Mouse (Mus musculus) ES-Bruce4 (cell line): ENCODE data around the gene Sept1. TPM values are rescaled to one million over a fixed set of nuclear protein-coding genes. Genes with fewer than 3 reads are reported as not detected.
"Not testable (repeated sequence)": the region's sequence is repeated elsewhere in the genome, so short reads cannot be mapped to it uniquely, and the experiment has no call there.

Experiments
- H3K27ac ChIP-seq: 2 replicates; pipeline ENCODE4 v1.5.1; 2012; ENCODE audit warnings: low read length, inconsistent platforms; ENCODE audit not compliant: insufficient read depth
- H3K27me3 ChIP-seq: 2 replicates; pipeline ENCODE4 v1.6.1; 2012; ENCODE audit warnings: mild to moderate bottlenecking, low read length, inconsistent platforms; ENCODE audit not compliant: control insufficient read depth, poor library complexity, insufficient read depth, severe bottlenecking
- H3K36me3 ChIP-seq: 2 replicates; pipeline ENCODE4 v1.6.1; 2012; ENCODE audit warnings: inconsistent platforms, mild to moderate bottlenecking, low read length, moderate library complexity; ENCODE audit not compliant: control insufficient read depth, poor library complexity, insufficient read depth, severe bottlenecking
- H3K4me1 ChIP-seq: one replicate; pipeline ENCODE4 v1.8.1; 2011; ENCODE audit warnings: low read length; ENCODE audit not compliant: control insufficient read depth, insufficient read depth
- H3K4me3 ChIP-seq: 2 replicates; pipeline ENCODE4 v1.5.1; 2011; ENCODE audit warnings: low read depth, mild to moderate bottlenecking, low read length
- H3K9ac ChIP-seq: 2 replicates; pipeline ENCODE4 v1.6.1; 2012; ENCODE audit warnings: low read depth, mild to moderate bottlenecking, inconsistent platforms; ENCODE audit not compliant: poor library complexity, severe bottlenecking
- H3K9me3 ChIP-seq: replicated peaks from 2 replicates; pipeline ENCODE4 v1.6.1; 2012; ENCODE audit warnings: mild to moderate bottlenecking, low read length, inconsistent platforms; ENCODE audit not compliant: control insufficient read depth, poor library complexity, insufficient read depth, severe bottlenecking
- CTCF ChIP-seq: IDR thresholded peaks from one replicate; pipeline ENCODE4 v1.8.1; 2011; ENCODE audit warnings: low read depth, low read length
- EP300 ChIP-seq: IDR thresholded peaks from 2 replicates; pipeline ENCODE4 v1.6.1; 2011; ENCODE audit warnings: low read depth, low read length; ENCODE audit not compliant: insufficient read depth
- POLR2A ChIP-seq: IDR thresholded peaks from one replicate; pipeline ENCODE4 v1.8.1; 2011; ENCODE audit warnings: low read length; ENCODE audit not compliant: insufficient read depth
- polyA plus RNA-seq: library from polyadenylated mRNA; stranded (reverse); fragments of >200 nt; gene quantifications from 2 replicates; pipeline ENCODE4 v1.2.4, GENCODE M21; 2011; ENCODE audit warnings: low read depth; ENCODE audit not compliant: missing spikeins, insufficient read depth, insufficient read length

The Sept1 gene
- polyA plus RNA-seq, 1 experiment = 210 TPM

- Histone ChIP-seq H3K4me1 (peaks cover 2% of the 10 kb centered on the region), H3K27me3 (no peaks in the 10 kb centered on the region), H3K36me3 (peaks cover 23% of the 10 kb centered on the region)
Observed at GRCm38 (mm10) chr7:127255965-127256364, 23.0 kb upstream of the Sept1 start.

GRCm38 (mm10) chr7:127255008-127255407 is 22.1 kb upstream of the Sept1 start:
- no peak for TF ChIP-seq EP300
- no peak for TF ChIP-seq POLR2A
- no peak for TF ChIP-seq CTCF
- no peaks in the 10 kb centered on the region for H3K9me3 ChIP-seq
- peak overlapping the region; percentile 70 for H3K4me3 ChIP-seq
- H3K4me1 ChIP-seq = peaks cover 2% of the 10 kb centered on the region
- H3K9ac ChIP-seq = peak overlapping the region; percentile 52
- H3K27me3 ChIP-seq = no peaks in the 10 kb centered on the region
- H3K36me3 ChIP-seq = peaks cover 23% of the 10 kb centered on the region
- H3K27ac ChIP-seq = peak overlapping the region; percentile 70

More at GRCm38 (mm10) chr7:127255965-127256364, 23.0 kb upstream of the Sept1 start:
- Histone ChIP-seq H3K9me3 (no peaks in the 10 kb centered on the region), H3K4me3 (no peak overlapping the region), H3K9ac (no peak overlapping the region), H3K27ac (no peak overlapping the region)
- TF ChIP-seq CTCF (no peak), POLR2A (no peak), EP300 (no peak)

- Histone ChIP-seq H3K4me1 (peaks cover 2% of the 10 kb centered on the region), H3K4me3 (peak overlapping the region; percentile 70), H3K9me3 (no peaks in the 10 kb centered on the region), H3K27ac (peak overlapping the region; percentile 70), H3K36me3 (peaks cover 23% of the 10 kb centered on the region), H3K27me3 (no peaks in the 10 kb centered on the region), H3K9ac (peak overlapping the region; percentile 52)
- peak; percentile 74 for TF ChIP-seq POLR2A
- TF ChIP-seq CTCF = no peak
- TF ChIP-seq EP300 = 0 out of 2 replicates have a peak, but pooled peaks have one; percentile 19
Observed at GRCm38 (mm10) chr7:127253821-127254769, 21.2 kb upstream of the Sept1 start.

GRCm38 (mm10) chr7:127253341-127253740 is 20.4 kb upstream of the Sept1 start:
- H3K27ac ChIP-seq = peak overlapping the region; percentile 9; the same call in 1 of the 2 replicates
- H3K36me3 ChIP-seq = peaks cover 16% of the 10 kb centered on the region
- no peak for TF ChIP-seq CTCF
- TF ChIP-seq EP300 = no peak
- no peak for TF ChIP-seq POLR2A

GRCm38 (mm10) chr7:127252414-127252813 is 19.5 kb upstream of the Sept1 start:
- Histone ChIP-seq H3K36me3 (peaks cover 13% of the 10 kb centered on the region), H3K9me3 (no peaks in the 10 kb centered on the region), H3K27me3 (no peaks in the 10 kb centered on the region), H3K4me3 (no peak overlapping the region), H3K27ac (no peak overlapping the region), H3K9ac (no peak overlapping the region), H3K4me1 (peaks cover 2% of the 10 kb centered on the region)
- TF ChIP-seq CTCF (peak; percentile 28), POLR2A (no peak), EP300 (no peak)

More at GRCm38 (mm10) chr7:127253341-127253740, 20.4 kb upstream of the Sept1 start:
- Histone ChIP-seq H3K4me1 (peaks cover 2% of the 10 kb centered on the region), H3K9ac (peak overlapping the region; percentile 50), H3K9me3 (no peaks in the 10 kb centered on the region), H3K4me3 (peak overlapping the region; percentile 65), H3K27me3 (no peaks in the 10 kb centered on the region)

- H3K4me1 ChIP-seq, H3K36me3 ChIP-seq, H3K9me3 ChIP-seq: not testable (repeated sequence)
Observed at GRCm38 (mm10) chr7:127250511-127250910, 17.6 kb upstream of the Sept1 start.

More at GRCm38 (mm10) chr7:127250511-127250910, 17.6 kb upstream of the Sept1 start:
- H3K9ac ChIP-seq, H3K27me3 ChIP-seq, H3K4me3 ChIP-seq, H3K27ac ChIP-seq: not testable (repeated sequence)
